ENCODE assay signal across 20 mouse cellular contexts in genomic region chr5:36427831-36428230, GRCm38 (mm10). TPM values are rescaled to one million over a fixed set of nuclear protein-coding genes. Genes with fewer than 3 reads are reported as not detected.
A peak's percentile ranks its signal among the peaks of the same experiment; 100 is the strongest.
DNase-seq lines count a peak whose midpoint lies in the region; ATAC-seq and TF ChIP-seq lines count a peak whose summit lies in the region.
"Had no signal": no experiment of that assay in that cellular context is flagged by ENCODE, and none has a peak within 500 bp of the region (broad histone marks: within the 10 kb centered on the region; RNA-seq: fewer than 3 reads in every experiment).

No protein-coding gene starts in this region.

- H3K4me1 ChIP-seq in kidney, embryonic 15.5 days: peaks cover 34% of the 10 kb centered on the region
- 0 out of 2 replicates have a peak, but pooled peaks cover 2% of the 10 kb centered on the region for H3K4me1 ChIP-seq in cerebellum, adult 2 months (ENCODE audit: control insufficient read depth, insufficient read depth, low read length)
- H3K4me1 ChIP-seq: embryonic facial prominence, embryonic 12.5 days; forebrain, embryonic 15.5 days; liver, embryonic 15.5 days had no signal

- H3K27ac ChIP-seq in kidney, embryonic 15.5 days: no peak overlapping the region
- no peak overlapping the region for H3K27ac ChIP-seq in cerebellum, adult 2 months (ENCODE audit: insufficient read depth, low read length)
- H3K27ac ChIP-seq: embryonic facial prominence, embryonic 12.5 days; forebrain, embryonic 15.5 days; heart, embryonic 10.5 days; limb, embryonic 12.5 days; liver, embryonic 15.5 days had no signal

- no peak for TF ChIP-seq CTCF in cerebellum, adult 2 months (IDR thresholded peaks at IDR 0.05; ENCODE audit: borderline replicate concordance, insufficient read depth, low read depth, low read length)

- H3K27me3 ChIP-seq in kidney, embryonic 15.5 days: no peaks in the 10 kb centered on the region
- no peaks in the 10 kb centered on the region for H3K27me3 ChIP-seq in cerebellum, adult 2 months (ENCODE audit: control insufficient read depth, insufficient read depth, low read length)
- H3K27me3 ChIP-seq: embryonic facial prominence, embryonic 12.5 days; forebrain, embryonic 15.5 days; liver, embryonic 15.5 days had no signal

- DNase-seq in adrenal gland, adult (ENCODE audit: inconsistent age in 2 of 2, low spot score in 1 of 2): peak; percentile 56 to 88
- DNase-seq in adrenal gland, postnatal 4 days (ENCODE audit: low spot score in 2 of 2): no peak
- DNase-seq in kidney, postnatal 14 days: no peak
- DNase-seq in urinary bladder, postnatal 14 days (ENCODE audit: low spot score): peak; percentile 17
- no peak for DNase-seq in urinary bladder, postnatal 36 days (ENCODE audit: low spot score in 2 of 2)
- no peak for DNase-seq in cerebellum, adult 2 months
- DNase-seq in left cerebral cortex, postnatal 36 days (ENCODE audit: low spot score in 2 of 2): no peak
- DNase-seq: cerebellum, postnatal 10 days; heart, postnatal 4 days; kidney, adult 18-20 months; lung, postnatal 14 days; right cerebral cortex, postnatal 25 days had no signal

- TF ChIP-seq POLR2A in cerebellum, adult 2 months (IDR thresholded peaks at IDR 0.05; ENCODE audit: borderline replicate concordance, insufficient read depth, low read length): no peak

- no peaks in the 10 kb centered on the region for H3K9me3 ChIP-seq in kidney, embryonic 15.5 days (replicated peaks)
- H3K9me3 ChIP-seq: embryonic facial prominence, embryonic 12.5 days; forebrain, embryonic 15.5 days; heart, embryonic 10.5 days; limb, embryonic 12.5 days; liver, embryonic 15.5 days had no signal

- 15% methylated on average over 11 of the region's 11 CpGs for WGBS in kidney, embryonic 15.5 days
- 75% methylated on average over 11 of the region's 11 CpGs for WGBS in cerebellum, adult 2 months

- intact Hi-C loops in left cerebral cortex, postnatal 36 days (cut with DNase I): no loop called here

- H3K9ac ChIP-seq in kidney, embryonic 15.5 days: no peak overlapping the region
- H3K9ac ChIP-seq: embryonic facial prominence, embryonic 12.5 days; forebrain, embryonic 15.5 days; limb, embryonic 12.5 days; liver, embryonic 15.5 days had no signal

- no peaks in the 10 kb centered on the region for H3K36me3 ChIP-seq in kidney, embryonic 15.5 days
- H3K36me3 ChIP-seq: embryonic facial prominence, embryonic 12.5 days; forebrain, embryonic 15.5 days; heart, embryonic 10.5 days; limb, embryonic 12.5 days; liver, embryonic 15.5 days had no signal

- ATAC-seq in kidney, embryonic 15.5 days (replicated peaks; ENCODE audit: low FRiP score): no peak; the same call in 1 of the 2 replicates
- ATAC-seq: forebrain, embryonic 15.5 days had no signal

- no peak overlapping the region for H3K4me3 ChIP-seq in kidney, embryonic 15.5 days (replicated peaks)
- H3K4me3 ChIP-seq in cerebellum, adult 2 months (replicated peaks; ENCODE audit: insufficient read depth, low read depth, low read length): no peak overlapping the region
- H3K4me3 ChIP-seq: embryonic facial prominence, embryonic 12.5 days; forebrain, embryonic 15.5 days; heart, embryonic 10.5 days; limb, embryonic 12.5 days; liver, embryonic 15.5 days had no signal

- peak overlapping the region; percentile 29; the same call in 1 of the 2 replicates for H3K4me2 ChIP-seq in kidney, embryonic 15.5 days
- H3K4me2 ChIP-seq: embryonic facial prominence, embryonic 12.5 days; forebrain, embryonic 15.5 days; limb, embryonic 12.5 days; liver, embryonic 15.5 days had no signal

RNA-seq across cellular contexts. Expression of gene Sorcs2, which starts 29.9 kb away (rescaled TPM):
- 10 to 100 TPM; 33.0 to 35.5 TPM for total RNA-seq in adrenal gland, postnatal 4 days (2021)
- 11.0 and 12.9 TPM in 2 replicates for polyA plus RNA-seq in kidney, embryonic 15.5 days (2015; fragmentation: Nextera tagmentation; extraction: Ambion mirVana)
- 8.0 and 8.7 TPM in 2 replicates for polyA plus RNA-seq in cerebellum, adult 2 months (2012; rRNA removed)
- total RNA-seq in left cerebral cortex, postnatal 36 days (2021): 10 to 100 TPM; 36.6 to 45.0 TPM
- total RNA-seq: megakaryocyte-erythroid progenitor cell, adult 5-6 weeks; MEL had no signal

RNA-seq across cellular contexts. Expression of gene Grpel1, which starts 37.0 kb away (rescaled TPM):
- 10 to 100 TPM; 66.7 to 70.8 TPM for total RNA-seq in adrenal gland, postnatal 4 days (2021)
- 56.0 and 56.1 TPM in 2 replicates for polyA plus RNA-seq in kidney, embryonic 15.5 days (2015; fragmentation: Nextera tagmentation; extraction: Ambion mirVana)
- polyA plus RNA-seq in cerebellum, adult 2 months (2012; rRNA removed): 25.8 and 27.3 TPM in 2 replicates
- total RNA-seq in left cerebral cortex, postnatal 36 days (2021): 10 to 100 TPM; 21.1 to 22.9 TPM

RNA-seq across cellular contexts. Expression of gene Tada2b, which starts 56.3 kb away (rescaled TPM):
- 10 to 100 TPM; 30.1 to 32.2 TPM for total RNA-seq in adrenal gland, postnatal 4 days (2021)
- polyA plus RNA-seq in kidney, embryonic 15.5 days (2015; fragmentation: Nextera tagmentation; extraction: Ambion mirVana): 1.8 and 2.1 TPM in 2 replicates
- polyA plus RNA-seq in cerebellum, adult 2 months (2012; rRNA removed): 18.6 and 19.2 TPM in 2 replicates
- 10 to 100 TPM; 27.8 to 28.2 TPM for total RNA-seq in left cerebral cortex, postnatal 36 days (2021)

RNA-seq across cellular contexts. Expression of gene Ccdc96, which starts 56.6 kb away (rescaled TPM):
- under 1 TPM; 0.20 to 0.42 TPM for total RNA-seq in adrenal gland, postnatal 4 days (2021)
- 0.66 and 0.90 TPM in 2 replicates for polyA plus RNA-seq in kidney, embryonic 15.5 days (2015; fragmentation: Nextera tagmentation; extraction: Ambion mirVana)
- 1.0 and 1.4 TPM in 2 replicates for polyA plus RNA-seq in cerebellum, adult 2 months (2012; rRNA removed)
- 1 to 10 TPM; 1.0 to 1.1 TPM for total RNA-seq in left cerebral cortex, postnatal 36 days (2021)

Comparison
In these comparisons a context has a peak if more than half of its experiments do, and no peak if none do; other contexts are left out.
1. DNase-seq: peak in adrenal gland, adult (2 of 2) and urinary bladder, postnatal 14 days (single experiment); none in adrenal gland, postnatal 4 days (0 of 2), kidney, postnatal 14 days (single experiment), urinary bladder, postnatal 36 days (0 of 2), cerebellum, adult 2 months (0 of 2) and left cerebral cortex, postnatal 36 days (0 of 2).